Mouse (Mus musculus): ENCODE measurements around the gene Cdc34.

The Cdc34 gene

DNA sequence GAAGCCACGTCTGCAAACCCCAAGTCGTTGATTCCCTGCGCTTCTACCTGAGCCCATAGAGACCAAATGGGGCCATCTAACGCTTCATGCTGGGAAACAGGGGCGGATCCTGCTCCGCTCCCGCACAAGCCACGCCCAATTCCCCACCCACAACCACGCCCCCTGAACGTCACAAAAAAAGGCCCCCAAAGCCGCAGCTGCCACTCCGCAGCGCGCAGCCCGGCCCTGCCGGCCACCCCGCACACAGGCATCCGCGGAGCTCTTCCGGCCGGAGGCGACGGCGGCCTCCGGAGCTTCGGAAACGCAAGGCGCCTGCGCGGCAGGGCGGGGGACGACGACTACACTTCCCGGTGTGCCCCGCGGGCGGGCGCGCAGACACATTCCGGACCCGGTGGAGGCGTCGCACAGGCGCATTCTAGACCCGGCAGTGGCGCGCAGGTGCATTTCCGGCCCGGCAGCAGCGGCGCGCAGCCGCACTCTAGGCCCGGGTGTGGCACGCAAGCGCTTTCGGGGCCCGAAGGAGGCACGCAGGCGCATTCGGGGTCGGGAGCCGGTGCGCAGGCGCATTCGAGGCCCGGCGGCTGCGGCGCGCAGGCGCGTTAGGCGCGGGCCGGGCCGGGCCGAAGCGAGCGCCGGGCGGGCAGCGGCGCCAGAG lies at the start of gene Cdc34:
TSS of gene Cdc34 (plus strand) at position 605 of the 655 bp plus-strand sequence.
- DNase-seq, result peak; percentile 100

DNA sequence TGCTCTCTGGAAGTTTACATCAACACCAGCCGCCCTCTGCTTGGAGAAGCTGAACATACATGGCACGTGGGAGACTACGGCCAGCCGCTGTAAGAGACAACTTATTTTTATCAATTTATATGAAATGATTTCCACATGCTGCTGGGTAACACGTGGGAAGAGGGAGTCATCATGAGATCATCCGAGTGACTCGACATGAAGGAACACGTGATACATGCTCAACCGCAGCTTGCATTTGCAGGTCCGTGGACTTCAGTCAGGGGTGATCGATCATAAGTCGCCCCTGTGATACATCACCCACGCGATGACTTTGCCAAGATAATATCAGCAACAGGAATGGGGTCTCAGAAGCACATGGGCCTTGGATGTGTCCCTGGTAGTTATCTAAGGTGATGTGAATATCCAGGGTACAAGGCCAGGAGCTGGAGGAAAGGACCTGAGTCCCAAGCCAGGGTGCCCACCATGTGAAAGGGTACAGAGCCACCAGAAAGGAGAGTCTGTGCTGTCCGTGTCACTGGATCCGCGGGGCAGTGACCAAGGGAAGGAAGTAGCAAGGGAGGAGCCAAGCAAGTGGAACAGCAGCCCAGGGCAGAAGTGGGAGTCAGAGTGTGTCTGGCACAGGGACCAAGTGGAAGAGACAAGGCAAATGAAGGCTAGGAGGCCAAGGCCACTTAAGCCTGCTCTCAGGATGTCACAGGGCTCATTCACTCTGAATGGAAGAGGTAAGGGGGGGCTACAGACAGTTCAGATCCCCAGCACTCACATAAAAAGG lies 48.8 kb upstream of the Cdc34 start:
- no peak for DNase-seq

DNA sequence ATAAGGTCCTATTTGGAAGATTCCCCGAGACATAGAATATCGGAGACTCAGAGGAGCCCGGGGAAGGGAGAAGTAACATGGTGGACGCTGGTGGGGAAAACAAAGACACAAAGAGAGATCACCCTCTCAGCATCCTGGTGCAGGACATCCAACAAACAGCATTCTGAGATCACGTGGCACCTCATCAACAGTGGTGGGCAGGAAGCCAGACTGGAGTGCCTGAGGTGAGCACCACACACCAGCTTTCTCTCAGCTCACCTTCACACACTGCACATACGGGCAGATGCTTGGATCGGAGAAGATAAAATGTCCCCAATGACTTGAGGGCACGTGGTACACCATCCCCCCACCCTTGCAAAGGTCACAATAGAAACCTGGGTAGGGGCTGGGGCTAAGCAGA lies 45.7 kb upstream of the Cdc34 start:
- no peak for DNase-seq

DNA sequence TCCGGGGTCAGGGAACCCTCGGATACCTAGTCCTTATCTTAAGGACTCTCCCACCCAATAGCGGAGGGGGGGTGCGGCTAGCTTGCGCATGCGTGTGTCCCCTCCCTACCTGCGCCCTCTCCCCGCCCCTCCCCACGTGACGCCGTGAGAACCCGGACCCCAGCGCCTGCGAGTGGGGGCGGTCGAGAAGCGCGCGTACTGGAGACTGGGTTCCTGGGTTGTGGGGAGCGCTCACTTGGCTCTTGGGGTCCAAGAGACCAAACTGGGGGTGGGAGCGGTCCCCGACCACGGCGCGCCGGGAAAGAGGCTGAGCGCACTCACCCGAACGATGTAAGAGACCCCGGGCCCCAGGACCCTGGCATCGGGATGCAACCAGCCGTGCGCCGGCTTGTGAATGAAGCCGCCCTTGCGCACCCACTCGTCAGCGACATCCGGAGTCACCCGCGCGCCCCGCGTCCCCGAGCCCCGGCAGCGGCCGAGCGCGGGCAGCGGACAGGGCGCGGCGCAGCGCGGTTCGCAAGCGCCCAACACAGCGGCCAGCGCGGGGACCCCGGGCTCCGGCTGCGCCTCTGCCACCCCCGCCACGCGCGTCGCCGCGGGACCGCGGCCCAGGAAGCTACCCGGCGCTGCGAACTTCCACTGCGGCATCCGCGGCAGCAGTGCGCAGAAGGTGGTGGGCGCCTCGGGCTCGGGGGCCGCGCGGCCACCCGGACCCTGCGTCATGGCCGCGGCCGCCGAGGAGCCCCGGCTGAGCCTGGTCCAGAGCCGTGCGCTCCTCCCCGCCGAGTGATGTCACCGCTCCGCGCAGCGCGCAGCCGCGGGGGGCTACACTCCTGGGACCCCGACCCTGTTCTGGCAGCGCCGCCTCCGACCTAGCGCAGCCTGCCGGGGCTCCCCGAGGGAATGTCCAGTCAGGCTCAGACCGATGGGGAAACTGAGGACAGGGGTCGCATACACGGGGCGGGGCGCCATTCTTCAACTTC lies 44.6 kb upstream of the Cdc34 start, which contains the start of gene Shc2:
TSS of gene Shc2 (minus strand) at position 791 of the 983 bp plus-strand sequence.
- peak; percentile 24 for DNase-seq

DNA sequence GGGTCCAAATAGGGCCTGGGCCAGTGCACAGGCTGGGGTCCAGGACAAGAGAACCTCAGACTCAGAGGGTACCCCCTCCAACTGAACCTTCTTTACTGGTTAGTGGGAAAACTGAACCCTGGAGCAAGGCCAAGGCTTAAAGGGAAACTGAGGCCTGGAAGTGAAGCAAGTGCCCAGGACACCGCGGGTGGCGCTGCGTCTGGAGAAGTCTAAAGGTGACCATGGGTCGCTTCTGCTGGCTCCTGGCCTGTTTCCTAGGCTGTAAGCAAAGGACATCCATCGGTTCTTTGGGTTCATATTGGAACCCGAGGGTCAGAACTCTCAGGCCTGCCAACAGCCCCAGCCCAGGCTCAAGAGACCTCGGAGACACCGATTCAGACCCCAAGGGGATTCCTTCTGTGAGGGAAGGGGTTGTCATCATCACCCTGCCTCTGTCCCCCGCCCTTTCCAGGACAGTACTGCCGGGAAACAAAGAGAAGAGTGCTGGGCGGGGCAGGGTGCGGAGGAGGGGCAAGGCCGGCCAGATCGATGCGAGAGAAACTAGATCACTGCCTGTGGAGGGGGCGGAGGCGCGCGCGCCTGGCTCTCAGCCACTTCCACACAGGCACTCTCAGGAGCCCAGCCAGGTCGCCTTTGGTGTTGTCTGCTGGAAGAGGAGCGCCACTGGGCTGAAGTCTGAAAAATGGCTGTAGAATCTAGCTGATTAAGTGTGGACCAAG lies 43.4 kb upstream of the Cdc34 start:
- DNase-seq, result peak; percentile 20

DNA sequence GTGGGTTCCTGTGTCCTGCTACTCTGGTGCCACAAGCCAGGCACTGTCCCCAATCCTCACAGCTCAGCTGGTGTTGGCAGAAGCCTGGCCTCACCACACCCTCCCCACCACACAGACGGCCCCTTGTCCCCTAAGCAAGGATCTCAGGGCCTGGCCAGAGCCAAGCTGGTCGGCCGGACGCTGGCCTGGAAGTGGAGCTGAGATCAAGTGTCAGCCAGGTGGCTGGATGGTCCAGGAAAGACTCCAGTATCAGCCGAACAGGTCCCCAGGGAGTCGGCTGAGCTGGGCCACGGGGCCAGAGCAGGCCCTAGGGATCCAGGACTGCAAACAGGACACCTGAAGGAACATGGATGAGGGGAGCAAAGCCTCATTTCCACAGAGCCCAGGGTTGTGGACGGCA lies 36.3 kb upstream of the Cdc34 start, which contains the start of gene Odf3l2:
TSS of gene Odf3l2 (minus strand) at position 28 of the 400 bp plus-strand sequence.
- DNase-seq, result no peak

DNA sequence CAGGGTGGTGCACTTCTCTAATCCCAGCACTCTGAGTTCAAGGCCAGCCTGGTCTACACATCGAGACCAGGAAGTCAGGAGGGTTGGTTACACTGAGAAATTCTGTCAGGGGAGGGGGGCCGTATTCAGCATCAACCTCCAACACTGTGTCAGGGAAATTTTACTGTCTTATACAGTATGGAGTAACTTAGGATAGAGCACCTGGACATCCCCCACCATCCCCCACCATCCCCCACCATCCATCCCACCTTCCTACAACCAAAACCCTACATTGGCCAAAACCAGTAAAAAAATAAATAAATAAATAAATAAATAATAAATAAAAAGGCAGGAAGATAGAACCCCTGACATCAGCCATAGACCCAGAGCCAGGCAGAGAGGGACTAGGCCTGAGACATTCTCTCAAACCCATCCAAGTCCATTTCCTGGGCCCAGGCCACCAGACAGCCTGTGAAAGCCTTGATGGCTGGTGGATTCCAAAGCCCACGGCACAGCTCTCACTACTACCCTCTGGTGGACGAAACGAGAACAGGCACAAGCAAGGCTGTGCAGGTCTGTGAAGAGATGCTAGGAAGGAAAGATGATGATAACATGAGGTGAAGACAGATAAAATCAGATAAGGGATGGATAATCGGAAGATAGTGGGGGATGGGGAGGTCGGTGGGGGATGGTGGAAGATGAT lies 32.8 kb upstream of the Cdc34 start:
- peak; percentile 75 for DNase-seq

DNA sequence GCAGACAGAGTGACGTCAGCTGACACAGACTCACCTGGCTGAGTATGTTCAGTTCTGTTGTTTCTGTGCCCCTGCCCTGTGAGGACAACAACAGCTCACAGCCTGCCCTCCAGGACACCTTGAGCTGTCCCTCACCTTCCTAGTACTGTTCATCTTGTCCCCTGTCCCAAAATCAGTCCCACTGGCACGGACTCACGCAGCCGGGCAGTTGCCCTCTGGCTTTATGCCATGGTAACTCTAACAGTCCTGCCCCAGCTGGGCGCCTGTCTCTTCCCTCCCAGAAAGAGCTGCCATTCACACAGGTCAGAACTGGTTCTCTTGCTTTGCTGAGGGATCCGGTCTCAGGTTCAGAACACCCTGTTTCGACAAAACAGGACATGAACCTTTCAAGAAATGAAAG lies 29.2 kb upstream of the Cdc34 start:
- no peak for DNase-seq

DNA sequence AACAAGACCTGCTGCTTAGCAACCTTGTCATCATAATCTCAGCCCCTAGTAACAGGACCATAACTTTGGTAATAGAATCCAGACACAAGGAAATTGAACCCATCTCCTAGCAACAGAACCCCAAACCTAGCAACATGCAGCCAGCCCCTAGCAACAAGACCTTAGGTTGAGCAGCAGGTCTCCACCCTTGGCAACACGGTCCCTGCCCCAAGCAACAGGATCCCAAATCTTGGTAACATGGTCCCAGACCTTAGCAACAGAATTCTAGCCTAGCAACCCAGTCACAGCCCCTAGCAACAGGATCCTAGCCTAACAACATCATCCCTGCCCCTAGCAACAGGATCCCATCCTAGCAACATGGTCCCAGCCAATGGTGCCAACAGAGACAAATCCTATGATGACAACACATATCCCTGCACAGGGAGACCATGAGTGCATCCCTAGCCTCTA lies 27.0 kb upstream of the Cdc34 start:
- DNase-seq, result no peak

DNA sequence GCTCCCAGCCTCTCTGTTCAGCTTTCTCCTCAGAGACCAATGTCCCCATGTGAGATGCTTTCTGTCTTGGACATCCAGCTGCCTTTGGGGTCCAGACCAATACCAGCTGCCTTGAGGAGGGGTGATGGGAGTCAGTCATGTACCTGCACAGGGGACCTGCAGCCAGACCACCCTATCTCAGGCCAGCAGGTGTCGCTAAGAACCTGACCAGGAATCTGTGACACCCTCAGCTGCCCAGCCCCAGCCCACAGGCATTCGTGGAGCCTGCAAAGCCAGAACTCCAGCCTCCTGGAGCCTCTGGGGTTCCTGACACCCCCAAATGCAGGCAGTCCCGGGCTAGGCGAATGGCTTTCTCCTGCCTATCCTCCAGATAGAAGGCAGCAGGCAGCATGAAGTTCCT lies 23.2 kb upstream of the Cdc34 start:
- DNase-seq, result peak; percentile 51

DNA sequence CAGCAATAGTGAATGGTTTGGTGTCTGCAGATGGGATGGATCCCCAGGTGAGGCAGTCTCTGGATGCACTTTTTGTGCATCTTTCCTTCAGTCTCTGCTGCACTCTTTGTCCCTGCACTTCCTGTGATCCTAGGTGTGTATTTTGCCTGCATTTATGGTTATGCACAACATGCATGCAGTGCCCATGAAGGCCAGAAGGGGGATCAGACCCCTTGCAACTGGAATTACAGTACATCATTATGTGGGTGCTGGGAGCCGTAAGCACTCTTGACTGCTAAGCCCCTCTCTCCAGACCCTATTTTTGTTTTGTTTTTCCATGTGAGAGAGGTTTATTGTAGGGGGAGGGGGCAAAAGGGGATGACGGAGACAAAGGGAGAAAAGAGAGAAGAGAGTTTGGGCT lies 21.7 kb upstream of the Cdc34 start:
- DNase-seq, result no peak

DNA sequence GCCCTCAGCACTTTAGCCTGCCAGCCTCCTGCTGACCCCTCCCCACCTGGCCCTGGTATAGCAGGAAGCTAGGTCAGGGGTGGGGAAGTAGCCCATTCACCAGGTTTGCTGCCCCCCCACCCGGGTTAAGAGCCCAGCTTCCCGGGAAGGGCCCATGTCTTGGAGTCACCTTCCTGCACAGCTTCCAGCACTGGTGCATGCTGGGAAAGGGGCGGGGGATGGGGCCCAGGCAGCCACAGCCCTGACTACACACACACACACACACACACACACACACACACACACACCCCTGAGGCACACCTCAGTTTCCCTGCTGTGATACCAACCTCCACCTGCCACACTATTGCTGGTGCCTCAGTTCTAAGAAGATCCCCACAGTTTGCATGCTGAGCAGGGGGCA lies 20.1 kb upstream of the Cdc34 start:
- DNase-seq, result no peak

DNA sequence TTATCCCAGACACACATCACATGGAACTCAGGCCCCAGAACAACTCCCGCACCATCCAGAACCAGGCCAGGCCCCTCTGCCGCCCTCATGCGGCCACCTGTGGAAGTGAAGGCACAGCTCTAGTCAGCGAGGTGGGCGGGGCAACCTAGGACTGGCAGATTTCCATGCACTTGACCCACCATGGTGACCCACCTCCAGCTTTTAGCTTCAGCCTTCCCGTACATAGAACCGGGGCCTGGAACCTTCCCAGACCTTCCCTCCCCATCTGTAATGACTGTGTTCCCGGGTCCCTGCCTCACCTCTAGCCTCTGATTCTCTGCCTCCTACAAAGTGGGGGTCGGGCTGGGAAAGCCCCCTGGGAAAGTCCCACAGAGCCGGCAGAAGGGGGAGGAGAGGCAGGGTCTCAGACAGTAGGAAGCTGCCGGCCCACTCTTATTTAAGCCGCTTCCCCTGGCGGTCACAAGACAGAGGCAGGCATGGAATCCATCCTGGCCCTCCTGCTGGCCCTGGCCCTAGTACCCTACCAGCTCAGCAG lies 17.8 kb upstream of the Cdc34 start, which contains the start of gene Madcam1:
TSS of gene Madcam1 (plus strand) at position 429 of the 535 bp plus-strand sequence.
- DNase-seq, result peak; percentile 78

DNA sequence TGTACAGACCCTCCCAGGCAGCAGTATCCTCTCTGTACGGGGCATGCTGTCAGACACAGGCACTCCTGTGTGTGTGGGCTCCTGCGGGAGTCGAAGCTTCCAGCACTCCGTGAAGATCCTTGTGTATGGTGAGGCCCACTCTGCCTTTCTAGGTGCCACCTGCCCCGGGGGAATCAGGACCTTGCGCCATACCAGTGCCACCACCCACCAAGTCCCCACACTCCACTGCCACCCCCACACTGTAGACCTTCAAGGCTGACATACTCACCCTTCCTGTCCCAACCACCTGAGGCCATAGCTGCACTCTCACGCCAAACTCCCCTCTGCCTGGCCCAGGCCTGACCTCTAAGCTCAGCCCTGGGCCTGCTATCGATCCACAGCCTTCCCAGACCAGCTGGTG lies 16.9 kb upstream of the Cdc34 start:
- no peak for DNase-seq

DNA sequence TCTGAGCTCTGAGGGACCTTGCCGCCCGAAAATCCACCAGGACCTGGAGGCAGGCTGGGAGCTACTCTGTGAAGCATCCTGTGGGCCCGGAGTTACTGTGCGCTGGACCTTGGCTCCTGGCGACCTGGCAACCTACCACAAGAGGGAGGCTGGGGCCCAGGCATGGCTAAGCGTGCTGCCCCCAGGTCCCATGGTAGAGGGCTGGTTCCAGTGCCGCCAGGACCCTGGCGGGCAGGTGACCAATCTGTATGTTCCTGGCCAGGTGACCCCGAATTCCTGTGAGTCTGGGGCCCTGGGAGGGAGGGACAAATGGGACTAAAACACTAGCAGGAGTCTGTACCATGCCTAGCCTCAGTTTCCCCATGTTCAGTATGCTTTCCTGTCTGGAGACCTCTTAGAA lies 15.5 kb upstream of the Cdc34 start:
- DNase-seq, result no peak

DNA sequence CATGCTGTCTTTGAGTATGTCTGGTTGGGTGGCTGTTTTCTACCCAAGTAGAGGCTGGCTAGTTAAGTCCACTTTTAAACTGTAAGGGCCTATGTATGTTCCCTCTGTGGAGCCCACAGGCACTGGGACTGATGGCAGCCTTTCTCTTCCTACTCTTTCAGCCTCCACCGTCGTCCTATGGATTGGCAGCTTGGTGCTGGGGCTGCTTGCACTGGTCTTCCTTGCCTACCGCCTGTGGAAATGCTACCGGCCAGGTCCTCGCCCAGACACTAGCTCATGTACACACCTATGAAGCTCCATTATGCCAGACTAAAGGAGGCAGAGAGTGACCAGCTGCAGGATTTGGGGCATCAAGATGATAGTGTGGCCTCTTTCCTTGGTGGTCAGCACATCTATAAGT lies 13.9 kb upstream of the Cdc34 start:
- no peak for DNase-seq

DNA sequence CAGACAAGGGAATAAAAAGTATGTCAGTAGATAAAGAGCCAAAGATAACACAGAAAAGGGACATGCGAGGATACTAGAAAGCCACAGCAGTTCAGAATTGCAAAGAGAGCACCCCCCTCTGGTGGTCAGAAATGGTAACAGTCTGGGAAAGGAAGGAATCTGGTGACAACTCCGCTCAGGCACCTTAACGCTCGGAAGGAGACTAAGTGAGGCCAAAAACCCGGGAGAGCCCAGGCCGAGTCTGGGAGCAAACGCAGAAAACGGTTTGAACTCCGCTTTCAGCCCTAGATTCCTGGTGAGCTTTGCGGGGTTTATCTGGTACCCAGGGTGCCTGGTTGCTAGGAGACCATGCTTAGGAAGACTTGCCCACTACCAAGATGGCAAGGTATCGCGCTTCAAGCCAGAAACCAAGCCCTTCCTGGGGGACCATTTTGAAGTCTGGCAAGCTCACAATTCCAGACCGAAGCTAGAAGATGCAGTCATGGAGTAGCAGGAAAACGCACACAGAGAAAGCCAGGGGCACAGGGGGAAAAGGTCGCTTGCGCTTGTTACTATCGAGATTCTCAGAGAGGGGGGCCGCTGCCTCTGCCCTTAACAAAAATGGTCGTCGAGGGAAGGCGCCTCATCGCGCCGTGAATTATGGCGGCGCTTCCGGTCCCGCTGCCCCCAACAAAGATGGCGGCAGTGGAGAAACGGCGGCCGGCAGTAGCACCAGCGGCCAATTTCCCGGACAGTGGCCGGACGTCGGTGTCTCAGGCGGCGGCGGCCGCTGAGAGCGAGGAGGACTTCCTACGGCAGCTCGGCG lies 13.0 kb upstream of the Cdc34 start, which contains the start of gene Tpgs1:
TSS of gene Tpgs1 (plus strand) at position 599 of the 805 bp plus-strand sequence.
- peak; percentile 92 for DNase-seq

DNA sequence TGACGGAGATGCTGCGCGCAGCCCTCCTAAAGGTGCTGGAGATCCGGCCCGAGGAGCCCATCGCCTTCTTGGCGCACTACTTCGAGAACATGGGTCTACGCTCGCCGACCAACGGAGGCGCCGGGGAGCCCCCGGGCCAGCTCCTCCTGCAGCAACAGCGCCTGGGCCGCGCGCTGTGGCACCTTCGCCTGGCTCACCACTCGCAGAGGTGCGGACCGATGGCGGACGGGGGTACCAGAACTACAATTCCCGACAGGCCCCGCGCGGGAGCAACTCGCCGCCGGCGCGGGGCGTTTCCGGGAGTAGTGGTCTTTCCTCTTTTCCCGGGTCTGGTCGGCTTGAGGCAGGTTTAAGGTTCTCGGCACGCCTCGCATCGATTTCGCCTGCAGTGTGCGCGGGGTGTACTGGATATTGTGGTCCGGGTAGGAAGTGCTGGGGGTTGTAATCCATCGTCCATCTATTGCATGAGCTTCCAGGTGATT lies 12.4 kb upstream of the Cdc34 start:
- DNase-seq, result peak; percentile 82

DNA sequence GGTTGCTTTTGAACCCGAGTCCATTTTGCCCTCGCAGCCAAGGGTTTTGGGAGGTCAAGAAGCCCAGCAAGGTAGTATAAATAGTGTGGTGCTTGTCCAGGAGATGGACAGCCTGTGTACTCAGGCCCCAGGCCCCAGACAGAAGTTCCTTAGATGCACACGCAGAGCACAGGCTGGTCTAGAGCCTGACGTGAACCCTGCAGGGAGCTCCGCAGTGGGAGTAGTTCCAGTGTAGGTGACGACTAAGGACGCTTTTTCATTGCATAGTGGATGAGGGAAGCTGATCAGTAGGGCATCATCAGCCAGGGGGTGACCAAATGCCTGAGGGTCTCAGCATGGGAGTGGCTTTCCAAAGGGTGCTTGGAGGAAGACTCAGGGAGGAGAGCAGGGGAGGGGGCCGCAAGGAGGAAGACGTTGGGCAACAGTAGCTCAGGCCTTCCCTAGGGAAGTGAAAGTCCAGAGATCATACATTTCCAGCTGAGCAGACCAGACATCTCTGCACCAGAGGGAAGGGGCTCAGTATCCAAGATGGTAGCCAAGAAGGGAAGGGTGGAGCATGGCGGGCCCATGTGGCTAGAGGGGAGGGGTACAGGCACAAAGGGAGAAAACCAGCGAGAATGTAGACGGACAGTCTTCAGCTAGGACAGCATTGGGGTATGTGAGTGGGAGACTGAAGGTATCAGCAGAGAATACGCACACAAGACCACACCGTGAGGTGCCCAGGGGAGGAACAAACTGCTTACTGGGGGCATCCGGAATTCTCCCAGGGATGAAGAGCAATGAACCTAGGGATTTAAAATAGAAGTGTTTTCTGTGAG lies 11.7 kb upstream of the Cdc34 start:
- DNase-seq, result no peak
